Mouse (Mus musculus) C2C12 (cell line): ENCODE measurements around the gene Fam151a.
"Not testable (repeated sequence)": the region's sequence is repeated elsewhere in the genome, so short reads cannot be mapped to it uniquely, and the experiment has no call there.

ENCODE experiments used
- CEBPB ChIP-seq: IDR thresholded peaks from one replicate; pipeline ENCODE4 v1.6.1; 2011; ENCODE audit warnings: low read depth, mild to moderate bottlenecking, control low read depth, moderate library complexity
- CTCF ChIP-seq: IDR thresholded peaks from one replicate; pipeline ENCODE4 v1.5.1; 2011; ENCODE audit not compliant: control insufficient read depth, insufficient read depth, insufficient read length
- FOSL1 ChIP-seq: IDR thresholded peaks from one replicate; pipeline ENCODE4 v1.8.0; 2011; ENCODE audit warnings: mild to moderate bottlenecking, low read length; ENCODE audit not compliant: poor library complexity, insufficient read depth, severe bottlenecking
- MAX ChIP-seq: IDR thresholded peaks from one replicate; pipeline ENCODE4 v1.6.1; 2011; ENCODE audit warnings: mild to moderate bottlenecking, control low read depth
- MYOD1 ChIP-seq: IDR thresholded peaks from one replicate; pipeline ENCODE4 v1.6.1; 2011; ENCODE audit warnings: low read depth; ENCODE audit not compliant: control insufficient read depth, insufficient read length
- MYOG ChIP-seq: IDR thresholded peaks from one replicate; pipeline ENCODE4 v1.6.1; 2011; ENCODE audit not compliant: control insufficient read depth, insufficient read length; ENCODE audit errors: extremely low read depth
- USF1 ChIP-seq: IDR thresholded peaks from one replicate; pipeline ENCODE4 v1.6.1; 2011; ENCODE audit warnings: low read depth, mild to moderate bottlenecking, control low read depth, moderate library complexity

DNA sequence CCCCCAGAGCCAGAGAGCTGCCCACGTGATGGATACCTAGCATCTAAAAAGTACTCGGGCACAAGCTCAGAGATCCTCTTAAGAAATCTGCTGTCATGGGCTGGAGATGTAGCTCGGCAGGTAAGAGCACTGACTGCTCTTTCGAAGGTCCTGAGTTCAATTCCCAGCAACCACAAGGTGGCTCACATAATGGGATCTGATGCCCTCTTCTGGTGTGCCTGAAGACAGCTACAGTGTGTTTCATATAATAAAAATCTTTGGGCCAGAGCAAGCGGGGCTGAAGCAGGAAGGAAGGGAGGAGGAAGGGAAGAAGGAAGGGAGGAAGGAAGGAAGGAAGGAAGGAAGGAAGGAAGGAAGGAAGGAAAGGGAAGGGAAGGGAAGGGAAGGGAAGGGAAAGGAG is 56.5 kb downstream of the Fam151a start:
- not testable (repeated sequence) for TF ChIP-seq CTCF, USF1, CEBPB, MYOD1, MYOG, MAX, FOSL1
